Mouse (Mus musculus) kidney, adult 2 months (tissue): ENCODE measurements at regions not wholly inside any gene's neighbourhood (a gene's known extent, or its start where the extent isn't known, plus 50 kb on each side); places are given as distances from the start of the nearest gene placed in this dataset.

ENCODE experiments used
- CTCF ChIP-seq: fragments of 200-500 bp; conservative IDR thresholded peaks from 2 replicates; pipeline ENCODE4 v1.5.1; 2011; ENCODE audit warnings: low read depth, mild to moderate bottlenecking, control low read depth, low read length, moderate library complexity, mixed read lengths; ENCODE audit not compliant: insufficient read depth, insufficient read length
- POLR2A ChIP-seq: fragments of 200-500 bp; IDR thresholded peaks from one replicate; pipeline ENCODE4 v1.6.1; 2011; ENCODE audit warnings: low read depth, low read length, control low read depth

DNA sequence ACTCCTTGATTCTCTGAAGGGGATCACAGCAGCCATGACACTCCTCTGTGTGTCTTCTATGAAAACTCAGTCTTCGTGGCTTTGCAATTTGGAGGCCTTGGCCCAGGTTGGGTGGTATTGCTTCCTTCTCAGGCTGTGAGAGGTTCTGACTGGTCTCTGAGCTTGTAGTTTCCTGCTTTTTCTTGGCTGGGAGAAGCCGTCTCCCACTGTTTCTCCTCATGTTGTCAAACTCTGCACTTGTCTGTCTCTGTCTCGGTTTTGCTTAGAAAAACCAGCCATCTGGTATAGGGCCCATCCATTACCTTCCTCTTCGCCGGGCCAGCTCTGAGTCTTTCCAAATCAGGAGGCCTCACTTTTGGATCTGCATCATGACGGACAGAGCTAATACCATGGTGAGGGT, 360.3 kb downstream of the Fam19a5 start:
- TF ChIP-seq CTCF (no peak), POLR2A (no peak)
